Mouse (Mus musculus) brain, embryonic 18.5 days (tissue): Measurements from ENCODE around the gene Tigar.

Experiments used
- DNase-seq: peaks from one replicate; pipeline ENCODE4 v3.0.0-alpha.2; 2012; ENCODE audit warnings: low read depth, low spot score

The Tigar gene

DNA sequence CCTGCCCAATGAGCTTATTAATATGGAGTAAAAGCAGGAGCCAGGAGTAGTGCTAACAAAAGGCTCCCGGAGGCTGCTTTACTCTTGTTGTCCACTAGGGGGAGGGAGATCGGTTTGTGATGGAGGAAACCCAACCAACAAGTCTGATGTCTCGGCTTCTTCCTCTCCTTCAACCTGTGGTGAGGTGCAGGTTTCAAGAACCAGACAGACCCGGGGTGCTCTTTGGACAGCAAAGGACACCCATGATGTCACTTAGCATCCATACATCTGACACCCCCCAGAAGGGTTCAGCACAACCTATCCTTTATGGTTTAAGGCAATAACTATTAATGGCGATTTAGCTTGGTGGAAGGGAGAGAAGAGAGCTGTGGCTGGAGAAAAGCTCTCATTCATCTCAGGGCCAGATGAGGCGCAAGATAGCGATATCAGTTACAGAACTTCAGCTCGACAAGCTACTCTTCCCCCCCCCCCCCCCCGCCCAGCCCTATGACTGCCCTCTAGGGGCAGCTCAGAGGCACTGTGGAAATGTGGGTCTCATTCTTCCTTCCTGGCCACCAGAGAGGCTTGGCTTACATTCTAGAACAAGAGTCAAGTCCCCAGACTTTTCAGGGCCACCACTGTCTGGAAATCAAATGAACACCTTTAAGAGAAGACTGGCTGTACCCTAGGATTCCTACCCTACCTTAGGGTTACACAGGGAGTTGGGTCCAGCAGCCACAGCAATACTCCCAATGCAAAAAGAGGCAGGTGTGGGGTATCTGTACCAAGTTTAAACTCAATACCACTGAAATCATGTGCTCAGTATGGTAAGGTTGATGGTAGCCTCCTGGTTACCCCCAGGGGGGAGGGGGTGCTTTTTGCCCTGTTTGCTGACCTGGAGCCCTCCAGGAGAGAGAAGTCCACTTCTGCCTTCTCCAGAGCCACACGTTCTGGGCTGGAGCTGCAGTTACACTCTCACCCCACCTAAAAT lies 33.1 kb upstream of the Tigar start:
- DNase-seq: no peak

DNA sequence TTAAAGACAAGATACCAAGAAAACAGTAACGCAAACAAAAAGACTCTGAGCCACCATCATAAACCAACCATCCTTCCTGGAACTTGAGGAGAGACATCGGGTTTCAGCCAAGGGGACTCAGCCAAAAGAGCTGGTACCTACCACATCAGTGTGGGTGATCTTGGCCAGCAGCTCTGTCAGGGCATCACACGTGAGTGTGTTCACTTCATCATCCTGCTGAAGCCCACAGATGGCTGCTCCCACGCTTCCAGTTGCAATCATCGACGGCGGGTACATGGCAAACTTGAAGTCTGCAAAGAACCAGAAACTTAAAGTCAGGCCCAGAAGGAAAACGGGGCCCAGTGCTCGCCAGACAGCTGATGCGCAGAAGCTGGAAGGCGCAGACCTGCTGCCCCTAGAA lies 29.6 kb upstream of the Tigar start:
- no peak for DNase-seq

DNA sequence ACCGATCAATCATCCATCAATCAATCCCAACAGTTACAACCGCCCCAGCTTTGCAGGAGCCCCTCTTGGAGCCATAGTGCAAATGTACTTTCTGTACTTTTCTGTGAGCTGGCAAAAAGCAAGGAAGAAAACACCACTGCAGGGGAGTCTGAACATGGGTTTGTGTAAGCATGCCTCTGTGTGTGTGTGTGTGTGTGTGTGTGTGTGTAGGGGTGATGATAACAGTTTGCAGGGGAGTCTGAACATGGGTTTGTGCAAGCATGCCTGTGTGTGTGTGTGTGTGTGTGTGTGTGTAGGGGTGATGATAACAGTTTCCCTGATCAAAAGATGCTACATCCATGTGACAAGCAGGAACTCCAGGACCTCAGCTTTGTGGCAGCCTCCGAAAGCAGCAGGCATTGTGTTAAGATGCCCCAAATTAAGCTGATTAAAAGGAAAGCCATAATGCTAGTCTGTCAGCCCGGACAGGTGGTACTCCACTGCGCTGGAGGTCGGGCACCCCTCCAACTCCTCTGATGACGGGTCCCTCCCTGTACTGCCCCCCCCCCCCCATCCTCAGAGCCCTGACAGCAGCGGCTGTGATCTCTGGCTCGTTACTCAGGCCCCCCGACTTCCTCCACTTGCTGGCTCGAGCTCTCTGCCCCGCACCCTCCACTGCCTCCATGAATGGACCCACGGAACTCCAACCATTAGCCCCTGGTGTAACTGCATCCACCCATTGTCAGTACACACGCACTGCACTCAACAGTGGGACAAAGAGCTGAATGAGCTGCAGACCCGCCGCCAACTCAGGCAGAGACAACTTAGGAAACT lies 24.3 kb upstream of the Tigar start:
- DNase-seq: no peak

DNA sequence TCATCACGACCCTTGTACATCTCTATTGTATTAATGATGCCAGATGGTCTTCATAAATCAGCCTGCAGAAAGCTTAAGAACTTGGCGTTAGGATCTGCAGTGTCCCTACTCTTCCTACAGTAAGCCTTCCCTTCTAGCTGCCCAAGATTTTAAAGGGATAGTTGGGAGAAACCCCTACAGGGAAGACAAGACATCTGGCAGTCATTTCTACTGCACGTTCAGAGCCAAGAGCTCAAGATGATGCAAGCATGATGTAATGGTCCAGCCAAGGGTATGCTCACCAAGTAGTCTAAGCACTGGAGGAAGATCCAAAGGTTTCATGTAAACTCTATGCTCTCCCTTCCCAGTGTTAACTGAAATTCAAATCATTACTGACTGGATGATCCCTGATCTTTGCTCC lies 23.4 kb upstream of the Tigar start:
- DNase-seq: no peak

DNA sequence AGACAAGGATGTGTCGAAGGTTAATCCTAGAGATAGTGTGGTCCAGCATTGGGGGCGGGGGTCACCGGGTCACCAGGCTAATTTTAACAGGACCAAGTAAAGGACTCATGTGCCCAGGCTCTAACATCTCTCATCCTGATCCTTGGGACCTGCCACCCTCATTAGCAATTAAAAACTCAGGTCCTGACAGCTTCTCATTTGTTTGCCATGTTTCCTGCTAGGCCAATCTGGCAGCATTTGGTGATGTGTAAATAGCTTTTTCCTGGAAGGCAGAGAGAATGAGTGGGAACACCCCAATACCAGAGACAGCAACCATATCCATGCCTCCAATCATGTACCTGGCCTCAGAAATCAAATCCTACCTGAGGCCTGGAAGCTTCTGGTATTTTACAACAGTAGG lies 22.6 kb upstream of the Tigar start:
- DNase-seq: no peak

DNA sequence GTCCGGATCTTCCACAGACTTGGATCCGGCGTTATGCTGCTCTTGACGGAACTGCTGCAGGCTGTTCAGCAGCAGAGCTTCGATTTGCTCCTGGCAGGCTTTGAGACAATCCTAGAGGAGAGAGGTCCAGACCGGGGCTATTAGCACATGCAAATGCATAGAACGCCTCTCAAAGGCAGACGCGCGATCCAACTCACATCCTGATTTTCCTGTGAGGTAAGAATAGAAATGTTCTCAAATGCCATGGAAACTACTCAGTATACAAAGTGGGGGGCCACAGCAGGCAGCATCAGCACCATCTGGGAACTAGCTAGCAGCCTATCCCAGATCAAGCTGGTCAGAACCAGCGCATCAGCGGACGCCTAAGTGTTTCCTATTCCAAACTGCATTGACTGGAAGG lies 21.0 kb upstream of the Tigar start:
- no peak for DNase-seq

DNA sequence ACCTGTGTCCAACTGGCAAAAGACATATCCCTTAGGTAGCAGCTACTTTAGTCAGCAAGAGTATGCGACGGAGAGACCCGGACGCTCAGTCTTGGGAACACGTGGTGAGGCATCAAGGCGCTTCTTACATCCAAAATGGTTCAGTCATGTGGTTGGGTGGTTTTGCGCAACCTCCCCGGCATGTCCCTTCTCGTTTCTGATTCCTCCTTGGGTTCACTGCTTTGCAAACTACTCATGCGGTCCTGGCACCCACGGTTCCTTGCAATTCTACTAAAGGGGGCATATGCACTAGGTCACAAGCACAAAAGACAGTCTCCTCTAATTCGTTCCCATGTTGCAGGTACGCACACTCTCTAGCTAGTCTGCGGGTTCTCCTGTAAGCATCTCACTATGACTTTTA lies 20.3 kb upstream of the Tigar start:
- DNase-seq: no peak

DNA sequence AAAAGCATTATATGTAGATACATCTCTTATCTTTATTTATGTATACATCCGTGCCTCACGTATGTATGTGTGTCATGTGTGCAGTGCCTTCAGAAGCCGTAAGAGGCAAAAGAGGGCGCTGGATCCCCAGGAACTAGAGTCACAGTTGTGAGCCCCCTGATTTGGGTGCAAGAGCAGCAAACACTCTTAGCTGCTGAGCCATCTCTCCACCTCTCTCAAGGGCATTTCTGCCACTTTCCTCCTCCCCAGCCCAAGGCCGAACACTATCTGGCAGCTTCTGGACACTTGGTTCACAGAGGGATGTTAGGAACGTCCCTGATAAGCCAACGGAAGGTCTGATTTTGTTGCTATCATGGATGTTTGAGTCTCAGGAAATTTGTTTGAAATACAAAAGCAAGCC lies 14.1 kb upstream of the Tigar start:
- DNase-seq: no peak

DNA sequence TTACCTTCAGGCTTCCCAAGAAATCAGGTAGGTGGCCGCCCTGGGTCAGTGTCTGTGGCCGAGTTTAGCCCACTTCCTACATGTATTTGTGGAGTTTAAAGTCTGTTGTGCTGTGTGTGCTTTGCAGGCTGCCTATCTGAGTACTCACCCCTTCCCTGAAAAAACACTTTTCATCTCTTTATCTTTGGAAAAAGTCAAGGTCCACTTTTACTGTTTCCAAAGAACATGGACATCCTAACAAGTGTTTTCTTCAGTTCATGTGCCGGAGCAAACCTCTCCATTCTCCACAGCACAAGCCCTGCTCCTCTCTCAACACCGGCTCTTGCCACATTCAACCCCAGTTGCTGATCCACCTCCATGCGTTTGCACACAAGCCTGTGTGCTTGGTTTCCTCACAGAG lies 13.6 kb upstream of the Tigar start:
- DNase-seq: no peak

DNA sequence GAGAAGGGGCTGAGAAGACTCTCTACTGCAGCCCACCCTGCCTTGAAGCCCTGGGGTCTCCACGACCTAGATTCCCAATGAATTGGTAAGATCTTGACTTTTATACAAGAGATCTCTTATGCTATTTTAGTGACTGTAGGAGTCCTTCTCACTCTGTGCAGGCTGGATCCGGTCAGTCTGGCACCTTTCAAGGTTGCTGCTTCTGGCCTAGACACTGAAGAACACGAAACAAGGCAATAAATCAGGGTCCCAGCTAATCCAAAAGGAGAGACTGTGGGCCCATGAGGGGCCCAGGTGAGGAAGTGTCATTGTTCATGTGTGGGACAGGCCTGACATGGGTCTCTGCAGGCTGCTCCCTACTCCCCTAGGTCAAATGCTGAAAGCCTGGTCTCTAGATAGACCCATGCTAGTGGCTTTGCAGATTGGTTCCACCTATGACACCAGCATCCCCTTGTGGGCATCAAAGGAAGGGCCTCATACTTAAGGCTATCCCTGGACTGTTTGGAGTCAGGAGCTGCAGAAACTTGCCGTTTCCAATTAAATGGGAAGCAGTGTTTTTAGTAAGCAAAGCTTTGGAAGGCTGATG lies 13.0 kb upstream of the Tigar start:
- DNase-seq: no peak

DNA sequence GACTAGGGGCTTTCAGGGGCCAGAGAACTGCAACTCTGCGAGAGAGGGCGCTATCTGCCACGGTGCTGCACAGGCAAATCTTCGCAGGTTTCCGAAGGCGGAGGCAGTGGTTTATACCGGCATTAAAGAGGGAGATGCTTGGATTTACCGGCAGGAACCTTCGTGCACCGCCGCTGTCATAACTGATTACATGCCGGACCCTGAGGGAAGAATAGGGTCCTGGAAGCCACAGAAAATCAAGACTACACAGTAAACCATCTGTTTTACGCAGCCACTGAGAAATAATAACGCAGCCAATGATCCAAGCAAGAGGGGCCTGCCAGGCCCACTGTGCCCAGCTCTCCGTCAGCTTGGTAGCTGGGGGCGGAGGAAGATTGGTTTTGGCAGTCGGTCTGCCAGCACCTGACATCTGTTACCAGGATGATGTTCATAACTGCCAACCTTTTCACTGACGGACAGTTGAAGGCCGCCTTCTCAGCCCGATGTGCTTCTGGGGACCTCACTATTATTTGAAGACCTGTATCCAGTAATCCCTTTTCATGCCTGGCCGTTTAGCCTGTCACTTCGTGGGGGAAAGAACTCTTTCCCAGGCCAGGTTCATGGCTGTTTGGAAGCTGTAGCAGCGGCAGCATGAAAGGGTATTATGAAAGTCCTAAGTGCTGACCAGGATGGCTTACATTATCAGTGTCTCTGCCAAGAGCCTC lies 5.5 kb upstream of the Tigar start:
- no peak for DNase-seq

DNA sequence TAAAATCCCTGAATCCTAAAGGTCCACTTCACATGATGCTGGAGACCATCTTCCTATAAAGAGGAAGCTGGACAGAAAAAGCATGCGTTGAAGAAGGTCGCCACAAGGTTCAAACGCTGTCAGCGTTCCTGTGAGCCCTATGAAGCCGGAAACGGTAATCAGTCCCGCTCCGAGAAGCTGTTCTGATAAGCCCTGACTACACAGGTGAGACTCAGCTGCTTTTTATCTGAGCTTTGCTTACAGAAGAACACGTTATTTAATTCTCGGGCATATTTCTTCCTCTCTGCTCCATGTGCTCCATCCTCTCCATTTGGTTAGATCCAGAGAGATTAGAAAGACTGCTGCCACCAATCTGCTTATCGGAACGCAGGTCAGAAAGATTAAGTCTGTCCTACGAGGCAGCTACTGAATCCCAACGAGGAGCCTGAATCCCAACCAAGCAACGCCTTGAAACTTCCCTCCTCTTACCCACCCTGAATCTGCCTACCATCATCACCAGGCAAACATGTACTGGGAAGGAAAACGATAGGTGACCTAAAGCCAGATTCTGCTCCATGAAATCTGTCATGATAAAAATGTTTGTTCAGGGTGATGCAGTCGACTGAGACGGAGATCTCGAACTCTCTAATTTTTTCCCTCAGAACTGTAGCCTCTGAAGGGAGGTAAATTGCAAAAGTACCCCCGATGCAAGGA lies 843 bp downstream of the Tigar start:
- no peak for DNase-seq

DNA sequence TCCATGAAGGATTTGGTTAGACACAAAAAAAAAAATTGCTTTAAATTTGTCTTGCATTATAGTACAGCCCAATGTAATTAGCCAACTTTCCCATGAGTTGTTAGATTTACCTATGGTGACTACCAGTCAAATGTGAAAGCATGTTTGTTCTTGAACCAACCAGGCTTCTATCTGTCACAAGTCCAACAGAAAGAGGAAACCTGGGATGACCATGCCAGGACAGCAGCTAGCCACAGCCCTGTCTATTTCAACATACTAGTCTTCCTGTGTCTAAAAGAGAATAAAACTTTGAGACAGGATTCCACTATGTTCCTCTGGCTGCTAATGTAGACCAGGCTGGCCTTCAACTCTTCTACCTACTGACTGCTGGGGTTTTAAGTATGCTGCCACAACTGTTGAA lies 1.9 kb downstream of the Tigar start:
- DNase-seq: no peak

DNA sequence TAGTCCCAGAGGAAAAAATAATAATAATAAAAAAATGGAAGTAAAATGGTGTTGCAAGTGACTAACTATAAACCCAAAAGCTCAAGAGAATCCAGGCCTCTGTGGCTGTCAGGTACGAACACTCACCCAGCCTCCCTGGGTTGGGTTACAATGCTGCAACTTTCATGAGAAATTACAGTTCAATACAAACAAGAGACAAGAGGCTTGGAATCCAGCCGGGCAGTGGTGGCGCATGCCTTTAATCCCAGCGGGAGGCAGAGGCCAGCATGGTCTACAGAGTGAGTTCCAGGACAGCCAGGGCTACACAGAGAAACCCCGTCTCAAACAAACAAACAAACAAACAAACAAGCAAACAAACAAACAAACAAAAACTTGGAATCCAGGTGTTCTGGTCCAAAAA lies 2.6 kb downstream of the Tigar start:
- no peak for DNase-seq

DNA sequence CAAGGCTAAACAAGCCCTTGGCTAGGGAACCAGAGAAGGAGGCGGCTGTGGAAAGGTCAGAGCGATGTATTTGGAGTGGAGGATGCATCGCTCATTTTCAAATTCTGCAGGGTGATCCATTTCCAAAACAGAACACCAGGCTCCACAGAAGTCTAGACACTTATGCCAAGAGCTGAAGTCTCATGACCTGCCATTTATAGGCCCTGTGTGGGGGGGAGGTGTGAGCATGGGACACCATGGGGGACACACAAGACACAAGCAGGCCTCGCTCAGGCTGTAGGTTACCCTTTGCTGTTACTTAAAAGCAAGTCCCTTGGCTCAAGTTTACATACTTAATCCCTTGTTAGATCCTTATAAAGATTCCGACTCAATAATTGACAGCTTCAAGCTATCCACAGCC lies 3.2 kb downstream of the Tigar start:
- no peak for DNase-seq

DNA sequence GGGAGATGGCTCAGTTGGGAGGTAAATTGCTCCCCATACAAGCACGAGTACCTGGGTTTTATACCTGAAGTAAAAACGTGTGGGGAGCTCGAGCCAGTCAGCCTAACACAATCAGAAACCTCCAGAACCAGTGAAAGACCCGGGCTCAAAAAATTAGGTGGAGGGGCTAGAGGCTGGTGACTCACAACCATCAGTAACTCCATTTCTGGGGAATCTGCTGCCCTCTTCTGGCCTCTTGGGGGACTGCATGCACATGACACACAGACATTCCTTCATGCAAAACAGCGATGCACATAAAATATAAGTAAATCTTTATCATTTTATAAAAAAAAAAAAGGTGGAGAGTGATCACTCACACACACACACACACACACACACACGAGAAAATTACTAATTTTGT lies 4.2 kb downstream of the Tigar start:
- DNase-seq: no peak

DNA sequence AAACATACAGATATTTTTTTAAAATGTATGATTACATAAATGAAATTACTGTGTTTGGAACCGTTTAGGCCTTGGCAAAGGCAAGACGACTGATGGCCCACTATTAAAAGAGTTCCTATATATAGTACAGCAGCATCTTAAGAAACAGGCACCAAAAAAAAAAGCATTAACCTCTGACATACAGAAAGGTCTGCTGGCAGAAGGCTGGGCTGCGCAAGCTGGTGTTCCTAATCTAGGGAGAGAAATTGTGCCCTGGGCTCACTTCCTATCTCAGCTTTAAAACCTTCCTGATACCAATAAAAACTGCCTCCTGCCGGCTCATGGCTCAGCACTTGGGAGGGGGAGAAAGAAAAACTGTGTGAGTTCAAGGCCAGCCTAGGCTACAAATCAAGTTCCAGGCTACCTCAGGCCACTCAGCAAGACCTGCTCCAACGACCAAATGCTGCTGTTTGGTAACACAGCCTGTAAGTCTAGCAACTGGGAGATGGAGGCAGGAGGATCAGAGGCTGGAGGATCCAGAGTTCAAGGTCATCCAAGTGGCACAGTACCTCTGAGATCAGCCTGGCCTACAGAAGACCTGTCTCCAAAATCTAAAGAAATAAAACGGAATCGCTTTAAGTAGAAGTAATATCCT lies 4.8 kb downstream of the Tigar start:
- no peak for DNase-seq

DNA sequence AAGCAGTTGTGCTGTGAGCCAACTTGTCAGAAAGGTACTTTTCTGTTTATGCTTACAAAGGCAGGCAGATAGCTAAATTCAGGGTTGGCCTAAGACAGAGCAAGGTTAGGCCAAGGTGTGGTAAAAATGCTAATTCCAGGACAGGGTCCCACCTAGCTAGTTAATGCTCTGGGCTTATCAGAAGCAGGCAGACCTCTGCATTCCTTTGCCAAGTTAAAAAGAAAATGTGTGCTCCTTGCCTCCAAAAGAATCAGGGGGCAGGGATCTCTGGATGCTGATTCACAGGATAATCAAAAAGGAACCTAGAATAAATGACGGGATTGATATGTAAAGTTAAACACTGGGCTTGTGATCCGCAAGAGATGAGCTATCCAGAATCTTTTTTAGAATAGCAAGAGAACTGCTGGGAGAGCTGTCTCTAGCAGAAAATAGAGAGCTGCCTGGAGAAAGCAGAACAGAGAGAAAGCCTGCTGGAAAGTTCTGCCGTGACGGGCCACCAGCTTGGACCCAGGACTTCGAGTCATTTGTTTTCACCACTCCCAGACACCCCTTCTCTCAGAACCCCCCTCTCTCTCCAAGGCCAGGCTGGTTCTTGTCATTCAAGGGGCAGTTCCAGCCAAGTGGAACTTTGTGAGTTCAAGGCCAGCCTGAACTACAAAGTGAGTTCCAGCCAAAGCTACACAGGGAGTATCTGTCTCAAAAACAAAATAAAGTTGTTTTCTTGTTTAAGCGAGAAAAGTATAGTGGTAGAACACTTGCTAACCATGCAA lies 5.7 kb downstream of the Tigar start:
- no peak for DNase-seq

DNA sequence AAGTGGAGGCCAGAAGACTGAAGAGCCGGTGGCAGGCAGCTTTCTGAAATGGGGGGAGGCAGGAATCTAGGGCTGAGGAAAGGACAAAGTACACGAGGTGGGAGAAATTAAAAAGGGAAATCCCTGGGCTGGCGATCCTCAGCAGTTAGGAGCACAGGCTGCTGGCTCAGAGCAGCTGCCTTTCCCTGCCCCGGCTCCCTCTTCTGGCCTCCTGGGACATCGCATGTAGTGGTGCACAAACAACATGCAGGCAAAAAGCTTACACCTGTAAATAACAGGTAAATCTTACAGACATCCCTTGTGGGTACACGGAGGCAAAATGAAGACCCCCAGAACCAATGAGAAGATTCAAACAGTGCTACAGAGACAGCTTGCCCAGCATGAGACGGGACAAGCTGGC lies 14.8 kb downstream of the Tigar start:
- DNase-seq: no peak

DNA sequence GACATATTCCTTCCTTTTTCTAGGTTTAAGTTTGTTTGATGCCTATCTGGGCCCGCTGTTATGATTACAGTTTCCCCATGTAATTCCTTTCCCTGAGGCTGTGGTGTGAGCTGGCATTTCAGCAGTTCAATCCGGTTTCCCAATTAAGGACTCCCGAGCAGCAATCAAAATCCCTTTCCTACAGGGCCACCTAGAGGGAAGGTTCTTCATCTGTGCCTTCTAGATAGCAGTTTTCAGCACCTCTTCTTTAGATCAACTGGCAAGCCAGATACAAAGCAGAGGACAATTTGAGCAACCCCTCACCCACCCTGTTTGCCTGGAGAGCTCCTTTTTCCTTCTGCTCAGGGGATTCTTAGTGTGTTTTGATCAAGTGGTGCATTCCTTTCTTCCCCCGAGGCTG lies 22.6 kb downstream of the Tigar start:
- no peak for DNase-seq
